Mouse (Mus musculus) MEL (cell line): Measurements from ENCODE around the gene Wfs1. TPM values are rescaled to one million over a fixed set of nuclear protein-coding genes. Genes with fewer than 3 reads are reported as not detected.

Experiments
- DNase-seq: peaks from one replicate; pipeline ENCODE4 v3.0.0; 2011; ENCODE audit warnings: low read depth, low spot score
- H3K27ac ChIP-seq: 2 replicates; pipeline ENCODE4 v1.5.1; 2012; ENCODE audit warnings: low read depth, mild to moderate bottlenecking, control low read depth, low read length, moderate library complexity; ENCODE audit not compliant: control insufficient read depth
- H3K27me3 ChIP-seq, 2 experiments: fragments of 150-350 bp in 1 of 2; sonication (generic) in 1 of 2; 2 replicates each; pipeline ENCODE4 v1.6.1; 2012; ENCODE audit warnings: low read length in 2 of 2, mild to moderate bottlenecking in 2 of 2, improper control_type of control experiment in 1 of 2, moderate library complexity in 1 of 2; ENCODE audit not compliant: insufficient read depth in 2 of 2, control insufficient read depth in 1 of 2
- H3K36me3 ChIP-seq, 2 experiments: 2 replicates each; pipeline ENCODE4 v1.6.1; 2012 to 2014; ENCODE audit warnings: low read length in 2 of 2, improper control_type of control experiment in 1 of 2, inconsistent platforms in 1 of 2, mild to moderate bottlenecking in 1 of 2; ENCODE audit not compliant: insufficient read depth in 2 of 2, control insufficient read depth in 1 of 2
- H3K4me1 ChIP-seq, 2 experiments: fragments of 150-350 bp in 1 of 2; sonication (generic) in 1 of 2; 2 replicates each; pipeline ENCODE4 v1.6.1; 2012; ENCODE audit warnings: low read length in 2 of 2, improper control_type of control experiment in 1 of 2, mild to moderate bottlenecking in 1 of 2; ENCODE audit not compliant: insufficient read depth in 2 of 2, control insufficient read depth in 1 of 2
- H3K4me3 ChIP-seq, 2 experiments: fragments of 150-350 bp in 1 of 2; sonication (generic) in 1 of 2; 2 replicates each; pipeline ENCODE4 v1.5.1; 2012; ENCODE audit warnings: low read depth in 2 of 2, low read length in 2 of 2, mild to moderate bottlenecking in 2 of 2, moderate library complexity in 2 of 2, control low read depth in 1 of 2, improper control_type of control experiment in 1 of 2; ENCODE audit not compliant: control insufficient read depth in 1 of 2, insufficient read depth in 1 of 2
- H3K79me2 ChIP-seq: 2 replicates; pipeline ENCODE4 v1.6.1; 2012; ENCODE audit warnings: mild to moderate bottlenecking, low read length, moderate library complexity; ENCODE audit not compliant: control insufficient read depth, poor library complexity, insufficient read depth
- H3K9ac ChIP-seq: 2 replicates; pipeline ENCODE4 v1.6.1; 2012; ENCODE audit warnings: low read depth, mild to moderate bottlenecking, control low read depth, low read length, moderate library complexity; ENCODE audit not compliant: control insufficient read depth, poor library complexity, severe bottlenecking
- H3K9me3 ChIP-seq: fragments of 150-350 bp; sonication (generic); replicated peaks from 2 replicates; pipeline ENCODE4 v1.6.1; 2012; ENCODE audit warnings: mild to moderate bottlenecking, low read length, improper control_type of control experiment, moderate library complexity; ENCODE audit not compliant: insufficient read depth
- CHD1 ChIP-seq: IDR thresholded peaks from 2 replicates; pipeline ENCODE4 v1.6.1; 2012; ENCODE audit warnings: low read depth, mild to moderate bottlenecking, inconsistent platforms, low read length, improper control_type of control experiment
- CTCF ChIP-seq, 3 experiments: IDR thresholded peaks in 2 of 3; conservative IDR thresholded peaks in 1 of 3; 2 replicates each; pipeline ENCODE4 v1.5.1; 2011 to 2012; ENCODE audit warnings: low read length in 3 of 3, low read depth in 2 of 3, mild to moderate bottlenecking in 2 of 3, improper control_type of control experiment in 1 of 3, inconsistent platforms in 1 of 3, mixed read lengths in 1 of 3, moderate library complexity in 1 of 3; ENCODE audit not compliant: control insufficient read depth in 1 of 3, insufficient read depth in 1 of 3, poor library complexity in 1 of 3, severe bottlenecking in 1 of 3
- E2F4 ChIP-seq: IDR thresholded peaks from 2 replicates; pipeline ENCODE4 v1.6.1; 2011; ENCODE audit warnings: low read depth, low read length, improper control_type of control experiment, borderline replicate concordance
- EP300 ChIP-seq, 2 experiments: IDR thresholded peaks; 2 replicates each; pipeline ENCODE4 v1.6.1; 2011; ENCODE audit warnings: improper control_type of control experiment in 2 of 2, low read length in 2 of 2, low read depth in 1 of 2, mild to moderate bottlenecking in 1 of 2
- GABPA ChIP-seq: IDR thresholded peaks from 2 replicates; pipeline ENCODE4 v1.6.1; 2012; ENCODE audit warnings: low read depth, mild to moderate bottlenecking, inconsistent platforms, low read length, improper control_type of control experiment, moderate library complexity
- GATA1 ChIP-seq: IDR thresholded peaks from 2 replicates; pipeline ENCODE4 v1.6.1; 2011; ENCODE audit warnings: low read depth, low read length, improper control_type of control experiment
- HCFC1 ChIP-seq: IDR thresholded peaks from 2 replicates; pipeline ENCODE4 v1.6.1; 2012; ENCODE audit warnings: low read depth, mild to moderate bottlenecking, inconsistent platforms, low read length, improper control_type of control experiment, moderate library complexity
- JUND ChIP-seq: IDR thresholded peaks from 2 replicates; pipeline ENCODE4 v1.6.1; 2011; ENCODE audit warnings: low read depth, mild to moderate bottlenecking, improper control_type of control experiment, low read length
- KAT2A ChIP-seq: conservative IDR thresholded peaks from 2 replicates; pipeline ENCODE4 v1.6.1; 2012; ENCODE audit warnings: low read depth, low read length, improper control_type of control experiment, inconsistent platforms
- MAFK ChIP-seq: IDR thresholded peaks from 2 replicates; pipeline ENCODE4 v1.6.1; 2011; ENCODE audit warnings: low read depth, mild to moderate bottlenecking, low read length, improper control_type of control experiment, borderline replicate concordance
- MAX ChIP-seq: IDR thresholded peaks from 2 replicates; pipeline ENCODE4 v1.6.1; 2011; ENCODE audit warnings: low read length, improper control_type of control experiment
- MAZ ChIP-seq: IDR thresholded peaks from 2 replicates; pipeline ENCODE4 v1.6.1; 2012; ENCODE audit warnings: low read depth, mild to moderate bottlenecking, inconsistent platforms, low read length, improper control_type of control experiment
- MEF2A ChIP-seq: IDR thresholded peaks from 2 replicates; pipeline ENCODE4 v1.6.1; 2014; ENCODE audit warnings: low read depth, mild to moderate bottlenecking, inconsistent platforms, low read length, improper control_type of control experiment; ENCODE audit not compliant: poor library complexity, insufficient replicate concordance, severe bottlenecking; ENCODE audit errors: extremely low read depth
- MYC ChIP-seq: IDR thresholded peaks from 2 replicates; pipeline ENCODE4 v1.6.1; 2011; ENCODE audit warnings: low read depth, mild to moderate bottlenecking, low read length, improper control_type of control experiment, moderate library complexity
- NELFE ChIP-seq: IDR thresholded peaks from 2 replicates; pipeline ENCODE4 v1.6.1; 2011; ENCODE audit warnings: low read depth, low read length, improper control_type of control experiment
- NRF1 ChIP-seq: IDR thresholded peaks from 2 replicates; pipeline ENCODE4 v1.6.1; 2014; ENCODE audit warnings: low read depth, mild to moderate bottlenecking, inconsistent platforms, low read length, improper control_type of control experiment, moderate library complexity; ENCODE audit not compliant: poor library complexity, insufficient read depth, severe bottlenecking
- POLR2AphosphoS2 ChIP-seq: IDR thresholded peaks from 2 replicates; pipeline ENCODE4 v1.6.1; 2011; ENCODE audit warnings: low read length, improper control_type of control experiment
- POLR2AphosphoS5 ChIP-seq: IDR thresholded peaks from 2 replicates; pipeline ENCODE4 v1.6.1; 2012; ENCODE audit warnings: low read depth, borderline replicate concordance, mild to moderate bottlenecking, inconsistent platforms, low read length, moderate library complexity, mixed read lengths
- RCOR1 ChIP-seq: IDR thresholded peaks from 2 replicates; pipeline ENCODE4 v1.6.1; 2012; ENCODE audit warnings: low read depth, mild to moderate bottlenecking, inconsistent platforms, low read length, improper control_type of control experiment
- SIN3A ChIP-seq: IDR thresholded peaks from 2 replicates; pipeline ENCODE4 v1.6.1; 2012; ENCODE audit warnings: low read length, improper control_type of control experiment, inconsistent platforms
- SMC3 ChIP-seq: IDR thresholded peaks from 2 replicates; pipeline ENCODE4 v1.6.1; 2011; ENCODE audit warnings: low read depth, low read length, improper control_type of control experiment
- TAL1 ChIP-seq: IDR thresholded peaks from 2 replicates; pipeline ENCODE4 v1.6.1; 2012; ENCODE audit warnings: mild to moderate bottlenecking, inconsistent platforms, low read length, moderate library complexity, mixed read lengths
- TBP ChIP-seq: IDR thresholded peaks from 2 replicates; pipeline ENCODE4 v1.8.0; 2011; ENCODE audit warnings: low read depth, low read length, improper control_type of control experiment
- UBTF ChIP-seq: IDR thresholded peaks from 2 replicates; pipeline ENCODE4 v1.6.1; 2012; ENCODE audit warnings: low read depth, mild to moderate bottlenecking, inconsistent platforms, low read length, improper control_type of control experiment, moderate library complexity, borderline replicate concordance; ENCODE audit not compliant: insufficient read depth
- USF2 ChIP-seq, 2 experiments: IDR thresholded peaks; 2 replicates each; pipeline ENCODE4 v1.6.1; 2011 to 2012; ENCODE audit warnings: improper control_type of control experiment in 2 of 2, low read length in 2 of 2, borderline replicate concordance in 1 of 2, inconsistent platforms in 1 of 2, low read depth in 1 of 2, mild to moderate bottlenecking in 1 of 2; ENCODE audit not compliant: insufficient read depth in 1 of 2
- ZC3H11A ChIP-seq: IDR thresholded peaks from 2 replicates; pipeline ENCODE4 v1.6.1; 2012; ENCODE audit warnings: low read depth, mild to moderate bottlenecking, inconsistent platforms, low read length, improper control_type of control experiment
- ZKSCAN1 ChIP-seq: IDR thresholded peaks from 2 replicates; pipeline ENCODE4 v1.6.1; 2012; ENCODE audit warnings: low read depth, mild to moderate bottlenecking, inconsistent platforms, low read length, improper control_type of control experiment, moderate library complexity
- ZMIZ1 ChIP-seq: IDR thresholded peaks from 2 replicates; pipeline ENCODE4 v1.6.1; 2012; ENCODE audit warnings: low read depth, mild to moderate bottlenecking, inconsistent platforms, low read length, improper control_type of control experiment, moderate library complexity
- polyA plus RNA-seq, 2 experiments: library from polyadenylated mRNA; stranded (reverse) in 1 of 2; unstranded in 1 of 2; fragments of >175 nt in 1 of 2; fragments of >200 nt in 1 of 2; gene quantifications; 2 replicates each; pipeline versions ENCODE4 v1.2.1 to v1.2.4; 2012; ENCODE audit warnings: low replicate concordance in 2 of 2, low read depth in 1 of 2; ENCODE audit not compliant: insufficient read length in 2 of 2, insufficient read depth in 1 of 2, missing spikeins in 1 of 2
- total RNA-seq: library from RNA; depleted of rRNA; stranded (reverse); fragments of 300-350 nt; gene quantifications from 2 replicates; pipeline ENCODE4 v1.2.3, GENCODE M21; 2012

Wfs1 gene
- total and polyA plus RNA-seq, 3 experiments: not detected

- H3K9me3 ChIP-seq: no peaks in the 10 kb centered on the region
Measured at GRCm38 (mm10) chr5:36933383-36933782, 55.6 kb downstream of the Wfs1 start.

GRCm38 (mm10) chr5:36929376-36929775 lies 59.6 kb downstream of the Wfs1 start:
- Histone ChIP-seq H3K9me3 (no peaks in the 10 kb centered on the region), H3K27me3 (no peaks in the 10 kb centered on the region), H3K79me2 (no peaks in the 10 kb centered on the region), H3K9ac (no peak overlapping the region), H3K27ac (no peak overlapping the region), H3K4me1 (no peaks in the 10 kb centered on the region), H3K4me3 (no peak overlapping the region), H3K36me3 (no peaks in the 10 kb centered on the region)
- TF ChIP-seq GATA1 (no peak), USF2 (IDR thresholded peaks at IDR 0.05; ENCODE audit: borderline replicate concordance in 1 of 2, insufficient read depth in 1 of 2, low read depth in 1 of 2, low read length in 2 of 2) (no peak), CHD1 (no peak), MAFK (no peak), RCOR1 (no peak), POLR2AphosphoS5 (no peak), UBTF (no peak), ZMIZ1 (no peak), JUND (no peak), NELFE (no peak), SIN3A (no peak), E2F4 (no peak), CTCF (IDR thresholded peaks at IDR 0.05 in 2 of 3, conservative IDR thresholded peaks at IDR 0.05 in 1 of 3; ENCODE audit: control insufficient read depth in 1 of 3, insufficient read depth in 1 of 3, low read depth in 2 of 3, low read length in 3 of 3, poor library complexity in 1 of 3, severe bottlenecking in 1 of 3) (no peak)
- no peak for DNase-seq

More at GRCm38 (mm10) chr5:36933383-36933782, 55.6 kb downstream of the Wfs1 start:
- no peak overlapping the region for H3K9ac ChIP-seq
- H3K27ac ChIP-seq: no peak overlapping the region
- H3K27me3 ChIP-seq: no peaks in the 10 kb centered on the region
- H3K4me1 ChIP-seq: no peaks in the 10 kb centered on the region
- H3K79me2 ChIP-seq: no peaks in the 10 kb centered on the region
- H3K4me3 ChIP-seq: no peak overlapping the region
- no peak for DNase-seq
- H3K36me3 ChIP-seq: no peaks in the 10 kb centered on the region
- TF ChIP-seq MEF2A: no peak
- no peak for TF ChIP-seq MYC
- TF ChIP-seq SMC3: no peak
- TF ChIP-seq SIN3A: no peak
- TF ChIP-seq TAL1: no peak
- no peak for TF ChIP-seq ZMIZ1
- no peak for TF ChIP-seq KAT2A
- no peak for TF ChIP-seq ZC3H11A
- TF ChIP-seq MAZ: no peak
- TF ChIP-seq NRF1: no peak
- no peak for TF ChIP-seq USF2 (IDR thresholded peaks at IDR 0.05; ENCODE audit: borderline replicate concordance in 1 of 2, insufficient read depth in 1 of 2, low read depth in 1 of 2, low read length in 2 of 2)
- TF ChIP-seq ZKSCAN1: no peak
- TF ChIP-seq TBP: no peak
- no peak for TF ChIP-seq GABPA
- no peak for TF ChIP-seq EP300 (IDR thresholded peaks at IDR 0.05; ENCODE audit: low read depth in 1 of 2, low read length in 2 of 2)
- TF ChIP-seq CTCF (IDR thresholded peaks at IDR 0.05 in 2 of 3, conservative IDR thresholded peaks at IDR 0.05 in 1 of 3; ENCODE audit: control insufficient read depth in 1 of 3, insufficient read depth in 1 of 3, low read depth in 2 of 3, low read length in 3 of 3, poor library complexity in 1 of 3, severe bottlenecking in 1 of 3): no peak
- no peak for TF ChIP-seq POLR2AphosphoS2
- no peak for TF ChIP-seq MAX
- TF ChIP-seq MAFK: no peak
- no peak for TF ChIP-seq HCFC1
